Mouse (Mus musculus) CH12.LX (cell line): ENCODE results near the gene Klf9.

Source experiments
- CHD2 ChIP-seq: IDR thresholded peaks from 2 replicates; pipeline ENCODE4 v1.6.1; 2011; ENCODE audit warnings: low read length, improper control_type of control experiment
- CTCF ChIP-seq, 2 experiments: IDR thresholded peaks in 1 of 2; conservative IDR thresholded peaks in 1 of 2; 2 replicates each; pipeline ENCODE4 v1.5.1; 2011 to 2012; ENCODE audit warnings: low read depth in 2 of 2, low read length in 2 of 2, improper control_type of control experiment in 1 of 2, inconsistent platforms in 1 of 2, mild to moderate bottlenecking in 1 of 2, moderate library complexity in 1 of 2
- GABPA ChIP-seq: IDR thresholded peaks from 2 replicates; pipeline ENCODE4 v1.6.1; 2012; ENCODE audit warnings: low read depth, low read length, improper control_type of control experiment, inconsistent platforms; ENCODE audit not compliant: insufficient replicate concordance
- MAFK ChIP-seq: IDR thresholded peaks from 2 replicates; pipeline ENCODE4 v1.6.1; 2011; ENCODE audit warnings: low read length, improper control_type of control experiment; ENCODE audit not compliant: insufficient replicate concordance
- MAX ChIP-seq: IDR thresholded peaks from 2 replicates; pipeline ENCODE4 v1.6.1; 2011; ENCODE audit warnings: low read length, improper control_type of control experiment
- NRF1 ChIP-seq: IDR thresholded peaks from 2 replicates; pipeline ENCODE4 v1.6.1; 2014; ENCODE audit warnings: low read depth, mild to moderate bottlenecking, inconsistent platforms, low read length, improper control_type of control experiment, moderate library complexity
- POLR2A ChIP-seq: IDR thresholded peaks from 2 replicates; pipeline ENCODE4 v1.6.1; 2011; ENCODE audit warnings: low read depth, mild to moderate bottlenecking, improper control_type of control experiment, low read length
- POLR2AphosphoS2 ChIP-seq: IDR thresholded peaks from 2 replicates; pipeline ENCODE4 v1.6.1; 2011; ENCODE audit warnings: low read depth, low read length, improper control_type of control experiment
- RAD21 ChIP-seq: IDR thresholded peaks from 2 replicates; pipeline ENCODE4 v1.6.1; 2011; ENCODE audit warnings: low read depth, mild to moderate bottlenecking, low read length, improper control_type of control experiment, moderate library complexity
- SIN3A ChIP-seq: IDR thresholded peaks from 2 replicates; pipeline ENCODE4 v1.6.1; 2012; ENCODE audit warnings: low read length, improper control_type of control experiment, inconsistent platforms
- TCF12 ChIP-seq: IDR thresholded peaks from 2 replicates; pipeline ENCODE4 v1.6.1; 2014; ENCODE audit warnings: low read depth, mild to moderate bottlenecking, inconsistent platforms, low read length, improper control_type of control experiment
- USF1 ChIP-seq: IDR thresholded peaks from 2 replicates; pipeline ENCODE4 v1.6.1; 2014; ENCODE audit warnings: low read depth, mild to moderate bottlenecking, inconsistent platforms, low read length, improper control_type of control experiment
- USF2 ChIP-seq: conservative IDR thresholded peaks from 2 replicates; pipeline ENCODE4 v1.6.1; 2011; ENCODE audit warnings: low read depth, low read length, improper control_type of control experiment
- ZNF384 ChIP-seq: IDR thresholded peaks from 2 replicates; pipeline ENCODE4 v1.6.1; 2012; ENCODE audit warnings: low read depth, low read length, improper control_type of control experiment, inconsistent platforms

- TF ChIP-seq MAFK, result no peak
- no peak for TF ChIP-seq POLR2A
- no peak for TF ChIP-seq RAD21
- no peak for TF ChIP-seq USF2
- TF ChIP-seq CTCF (conservative IDR thresholded peaks at IDR 0.05 in 1 of 2, IDR thresholded peaks at IDR 0.05 in 1 of 2; ENCODE audit: low read depth in 2 of 2, low read length in 2 of 2), result no peak
- TF ChIP-seq CHD2, result no peak
- TF ChIP-seq SIN3A, result no peak
- no peak for TF ChIP-seq ZNF384
- no peak for TF ChIP-seq USF1
- TF ChIP-seq NRF1, result no peak
- TF ChIP-seq MAX, result no peak
- no peak for TF ChIP-seq TCF12
- TF ChIP-seq GABPA, result no peak
- no peak for TF ChIP-seq POLR2AphosphoS2
Observed at GRCm38 (mm10) chr19:23107335-23107734, 33.7 kb upstream of the Klf9 start.
